Mouse (Mus musculus): Measurements from ENCODE around the gene Ppp3ca. TPM values are rescaled to one million over a fixed set of nuclear protein-coding genes. Genes with fewer than 3 reads are reported as not detected.

Ppp3ca gene
- total and polyA plus RNA-seq, 2 experiments from 2014 or later, result 137 to 177 TPM

GRCm38 (mm10) chr3:136736021-136736420 lies 66.1 kb downstream of the Ppp3ca start:
- TF ChIP-seq CTCF (IDR thresholded peaks at IDR 0.05; ENCODE audit: low read depth), result no peak
- H3K4me3 ChIP-seq (ENCODE audit: low read length), result no peak overlapping the region
- no peak overlapping the region for H3K9ac ChIP-seq (replicated peaks; ENCODE audit: low read length)
- H3K4me2 ChIP-seq (ENCODE audit: low read depth, low read length), result no peak overlapping the region
- H3K4me1 ChIP-seq (ENCODE audit: insufficient read depth, low read length), result no peaks in the 10 kb centered on the region
- no peak overlapping the region for H3K27ac ChIP-seq
- ATAC-seq (no peak), DNase-seq (ENCODE audit: low spot score) (no peak)
- H3K27me3 ChIP-seq (ENCODE audit: insufficient read depth, low read length), result no peaks in the 10 kb centered on the region
- H3K36me3 ChIP-seq (ENCODE audit: insufficient read depth, low read length), result no peaks in the 10 kb centered on the region
- WGBS, result 19% methylated on average over 1 of the region's 1 CpGs
- H3K9me3 ChIP-seq (ENCODE audit: low read length), result no peaks in the 10 kb centered on the region

GRCm38 (mm10) chr3:136736773-136737298 lies 66.9 kb downstream of the Ppp3ca start:
- H3K36me3 ChIP-seq (ENCODE audit: insufficient read depth, low read length), result no peaks in the 10 kb centered on the region
- no peaks in the 10 kb centered on the region for H3K9me3 ChIP-seq (ENCODE audit: low read length)
- DNase-seq (ENCODE audit: low spot score), result no peak
- no peaks in the 10 kb centered on the region for H3K4me1 ChIP-seq (ENCODE audit: insufficient read depth, low read length)
- 77% methylated on average over 7 of the region's 7 CpGs for WGBS
- no peak overlapping the region for H3K27ac ChIP-seq
- TF ChIP-seq CTCF (IDR thresholded peaks at IDR 0.05; ENCODE audit: low read depth), result no peak
- H3K4me2 ChIP-seq (ENCODE audit: low read depth, low read length), result no peak overlapping the region
- no peak for ATAC-seq
- no peak overlapping the region for H3K9ac ChIP-seq (replicated peaks; ENCODE audit: low read length)
- H3K4me3 ChIP-seq (ENCODE audit: low read length), result no peak overlapping the region
- H3K27me3 ChIP-seq (ENCODE audit: insufficient read depth, low read length), result no peaks in the 10 kb centered on the region

- no peaks in the 10 kb centered on the region for H3K9me3 ChIP-seq (ENCODE audit: low read length)
- no peak overlapping the region for H3K4me2 ChIP-seq (ENCODE audit: low read depth, low read length)
- H3K4me3 ChIP-seq (ENCODE audit: low read length), result no peak overlapping the region
- no peaks in the 10 kb centered on the region for H3K27me3 ChIP-seq (ENCODE audit: insufficient read depth, low read length)
- ATAC-seq (no peak), DNase-seq (ENCODE audit: low spot score) (no peak)
- 96% methylated on average over 1 of the region's 1 CpGs for WGBS
- H3K9ac ChIP-seq (replicated peaks; ENCODE audit: low read length), result no peak overlapping the region
- TF ChIP-seq CTCF (IDR thresholded peaks at IDR 0.05; ENCODE audit: low read depth), result no peak
- no peak overlapping the region for H3K27ac ChIP-seq
- 0 out of 2 replicates have a peak, but pooled peaks cover 4% of the 10 kb centered on the region for H3K4me1 ChIP-seq (ENCODE audit: insufficient read depth, low read length)
- no peaks in the 10 kb centered on the region for H3K36me3 ChIP-seq (ENCODE audit: insufficient read depth, low read length)
Measured at GRCm38 (mm10) chr3:136738474-136738873, 68.5 kb downstream of the Ppp3ca start.

- Histone ChIP-seq H3K27me3 (ENCODE audit: insufficient read depth, low read length) (no peaks in the 10 kb centered on the region), H3K27ac (no peak overlapping the region), H3K36me3 (ENCODE audit: insufficient read depth, low read length) (no peaks in the 10 kb centered on the region), H3K9me3 (ENCODE audit: low read length) (no peaks in the 10 kb centered on the region), H3K4me3 (ENCODE audit: low read length) (no peak overlapping the region), H3K4me2 (ENCODE audit: low read depth, low read length) (no peak overlapping the region), H3K9ac (replicated peaks; ENCODE audit: low read length) (no peak overlapping the region), H3K4me1 (ENCODE audit: insufficient read depth, low read length) (0 out of 2 replicates have a peak, but pooled peaks cover 4% of the 10 kb centered on the region)
- no peak for ATAC-seq
- 89% methylated on average over 5 of the region's 5 CpGs for WGBS
- DNase-seq (ENCODE audit: low spot score), result no peak
- no peak for TF ChIP-seq CTCF (IDR thresholded peaks at IDR 0.05; ENCODE audit: low read depth)
Measured at GRCm38 (mm10) chr3:136738914-136739313, 69.0 kb downstream of the Ppp3ca start.

- H3K27ac ChIP-seq, result no peak overlapping the region
- no peak overlapping the region for H3K9ac ChIP-seq (replicated peaks; ENCODE audit: low read length)
- DNase-seq (ENCODE audit: low spot score), result no peak
- H3K4me3 ChIP-seq (ENCODE audit: low read length), result no peak overlapping the region
- ATAC-seq, result 0 out of 2 replicates have a peak, but pooled peaks have one; percentile 27
- no peak overlapping the region for H3K4me2 ChIP-seq (ENCODE audit: low read depth, low read length)
- 80% methylated on average over 5 of the region's 5 CpGs for WGBS
- H3K36me3 ChIP-seq (ENCODE audit: insufficient read depth, low read length), result no peaks in the 10 kb centered on the region
- H3K9me3 ChIP-seq (ENCODE audit: low read length), result no peaks in the 10 kb centered on the region
- H3K4me1 ChIP-seq (ENCODE audit: insufficient read depth, low read length), result 0 out of 2 replicates have a peak, but pooled peaks cover 16% of the 10 kb centered on the region
- no peaks in the 10 kb centered on the region for H3K27me3 ChIP-seq (ENCODE audit: insufficient read depth, low read length)
- no peak for TF ChIP-seq CTCF (IDR thresholded peaks at IDR 0.05; ENCODE audit: low read depth)
Measured at GRCm38 (mm10) chr3:136741659-136742058, 71.7 kb downstream of the Ppp3ca start.

GRCm38 (mm10) chr3:136742258-136743057 lies 72.5 kb downstream of the Ppp3ca start:
- WGBS, result 86% methylated on average over 9 of the region's 9 CpGs
- Histone ChIP-seq H3K36me3 (ENCODE audit: insufficient read depth, low read length) (no peaks in the 10 kb centered on the region), H3K4me1 (ENCODE audit: insufficient read depth, low read length) (0 out of 2 replicates have a peak, but pooled peaks cover 16% of the 10 kb centered on the region), H3K9me3 (ENCODE audit: low read length) (no peaks in the 10 kb centered on the region), H3K4me2 (ENCODE audit: low read depth, low read length) (no peak overlapping the region), H3K9ac (replicated peaks; ENCODE audit: low read length) (no peak overlapping the region), H3K27ac (no peak overlapping the region), H3K4me3 (ENCODE audit: low read length) (no peak overlapping the region), H3K27me3 (ENCODE audit: insufficient read depth, low read length) (no peaks in the 10 kb centered on the region)
- no peak for TF ChIP-seq CTCF (IDR thresholded peaks at IDR 0.05; ENCODE audit: low read depth)
- ATAC-seq (no peak), DNase-seq (ENCODE audit: low spot score) (no peak)
